Mouse (Mus musculus) right cerebral cortex, adult 2 months (tissue): Measurements from ENCODE around the gene Vhl.
A peak's percentile ranks its signal among the peaks of the same experiment; 100 is the strongest.

Experiments
- DNase-seq, 2 experiments: peaks; one replicate each; pipeline ENCODE4 v3.0.0; 2021 to 2022; ENCODE audit warnings: low spot score in 2 of 2

The Vhl gene

GRCm38 (mm10) chr6:113624989-113625770 lies 1.4 kb downstream of the Vhl start:
- DNase-seq = no peak

DNA sequence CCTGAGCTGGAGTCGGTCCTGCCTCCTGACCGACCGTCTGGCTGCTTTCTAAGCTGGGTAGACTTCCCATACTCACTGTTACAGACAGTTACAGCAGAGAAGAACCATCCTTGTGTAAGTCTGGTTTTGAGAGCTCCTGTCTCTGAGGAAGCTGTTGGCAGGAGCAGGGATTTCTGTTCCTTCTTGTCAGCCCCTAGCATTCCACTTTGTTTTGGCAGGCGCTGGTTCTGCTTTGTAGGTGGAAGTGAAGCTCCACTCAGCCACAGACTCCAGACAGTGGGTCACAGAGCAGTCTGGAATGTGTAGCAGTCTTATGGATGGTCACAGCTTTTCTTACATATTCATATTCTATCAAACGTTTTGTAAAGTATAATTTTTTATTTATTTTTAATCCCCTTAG lies 6.6 kb downstream of the Vhl start:
- no peak for DNase-seq

DNA sequence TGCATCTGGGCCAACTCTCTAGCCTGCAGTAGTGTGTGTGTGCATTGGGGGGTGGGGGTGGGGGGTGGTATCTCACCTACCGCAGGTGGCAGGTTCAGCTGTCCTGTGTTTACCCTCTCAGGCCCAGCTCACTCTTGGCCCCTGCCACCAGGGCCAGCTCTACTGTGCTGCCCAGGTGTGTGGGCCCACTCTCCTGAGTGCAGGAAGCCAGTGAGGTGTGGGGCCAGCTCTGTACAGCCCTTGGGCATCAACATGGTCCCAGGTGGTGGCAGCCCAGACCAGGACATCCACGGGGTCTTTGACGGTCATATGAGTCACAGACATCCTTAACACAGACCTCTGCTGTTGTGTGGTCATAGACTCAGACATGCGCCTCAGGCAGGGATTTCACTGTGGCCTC lies 9.1 kb downstream of the Vhl start:
- DNase-seq = no peak

DNA sequence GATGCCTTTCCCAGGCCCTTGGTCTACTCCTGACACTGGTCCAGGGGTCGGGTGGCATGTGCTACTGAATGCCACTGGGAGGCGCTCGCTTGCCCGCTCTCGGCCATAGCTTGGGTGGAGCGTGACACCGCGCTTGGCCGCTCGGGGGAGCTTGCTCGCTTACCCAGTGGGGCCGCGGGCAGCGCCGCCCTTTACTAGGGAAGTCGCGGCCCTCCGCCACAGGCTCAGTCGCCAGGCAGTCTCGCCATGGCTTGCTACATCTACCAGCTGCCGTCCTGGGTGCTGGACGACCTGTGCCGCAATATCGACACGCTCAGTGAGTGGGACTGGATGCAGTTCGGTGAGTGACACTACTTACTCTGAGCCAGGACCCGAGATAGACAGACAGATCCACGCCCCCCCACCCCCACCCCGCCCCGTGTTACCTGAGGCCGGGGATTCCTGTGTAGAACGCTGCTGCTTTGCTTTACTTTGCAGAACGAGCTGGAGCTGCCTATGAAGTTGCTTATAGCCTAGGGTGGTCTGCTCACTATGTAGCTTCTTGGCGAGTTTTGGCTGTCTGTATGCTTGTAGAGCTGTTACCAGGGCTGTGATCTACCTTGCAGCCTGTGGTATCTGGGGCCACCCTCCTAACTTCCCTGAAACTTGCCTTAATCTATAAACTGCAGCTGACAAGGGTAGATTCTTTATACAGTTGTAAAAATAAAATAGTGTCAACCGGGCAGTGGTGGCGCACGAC lies 14.7 kb downstream of the Vhl start, which contains the start of gene Irak2:
Gene Irak2, plus strand, starts transcription at position 166 of the 739 bp plus-strand sequence.
- peak; percentile 94 to 95 for DNase-seq

GRCm38 (mm10) chr6:113639201-113639600 lies 15.4 kb downstream of the Vhl start:
- no peak for DNase-seq

DNA sequence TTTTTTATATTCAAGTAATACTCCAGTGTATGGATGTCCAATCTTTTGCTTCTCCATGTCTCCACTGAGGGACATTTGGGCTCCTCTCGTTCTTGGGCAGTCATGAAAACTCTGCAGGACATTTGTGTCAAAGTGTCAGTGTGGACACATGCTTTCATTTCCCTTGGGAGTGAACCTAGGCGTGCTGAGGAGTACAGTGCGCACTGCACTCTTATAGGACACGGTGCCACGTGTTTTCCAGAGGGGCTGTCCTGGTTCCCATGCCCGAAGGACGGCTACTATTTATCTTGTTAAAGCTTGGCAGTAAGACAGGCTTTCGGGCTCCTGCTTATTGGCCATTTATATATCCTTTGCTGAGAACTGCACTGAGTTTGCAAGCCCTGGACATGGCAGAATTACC lies 18.8 kb downstream of the Vhl start:
- DNase-seq = no peak

DNA sequence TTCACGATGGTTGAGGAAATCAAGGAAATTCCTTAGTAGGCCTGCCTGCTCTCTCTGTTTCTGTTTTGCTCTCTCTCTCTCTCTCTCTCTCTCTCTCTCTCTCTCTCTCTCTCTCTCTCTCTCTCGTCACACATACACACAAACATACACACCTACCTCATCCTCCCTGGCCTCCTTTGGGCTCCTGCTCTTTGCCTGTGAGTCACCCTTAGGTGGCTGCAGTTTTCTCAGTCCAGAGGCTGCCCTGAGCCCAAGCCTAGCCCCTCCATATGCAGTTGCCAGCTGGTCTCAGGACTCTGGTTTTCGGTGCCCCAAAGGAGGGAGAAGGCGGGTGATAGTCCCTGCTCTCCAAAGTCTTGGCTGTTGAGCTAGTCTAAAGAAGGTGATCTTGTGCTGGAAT lies 19.3 kb downstream of the Vhl start:
- no peak for DNase-seq

DNA sequence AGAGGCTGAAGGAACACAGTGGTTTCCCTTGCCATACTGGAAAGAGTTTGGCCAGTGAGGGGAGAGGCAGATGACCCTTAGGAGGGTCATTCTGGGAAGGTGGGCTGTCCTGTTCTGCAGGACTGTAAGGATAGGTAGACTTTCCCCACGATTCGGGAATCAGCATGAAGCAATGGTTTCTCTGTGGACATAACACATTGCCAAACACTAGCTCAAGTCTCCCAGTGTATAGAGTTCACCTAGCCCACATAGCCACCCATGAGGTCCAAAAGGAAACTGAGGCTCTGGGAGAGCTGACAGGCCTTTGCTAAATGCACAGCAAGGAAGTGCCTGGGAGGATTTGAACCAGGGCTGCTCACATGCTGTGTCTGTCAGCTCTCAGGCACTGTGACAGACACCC lies 20.2 kb downstream of the Vhl start:
- no peak for DNase-seq

GRCm38 (mm10) chr6:113644808-113645207 lies 21.0 kb downstream of the Vhl start:
- DNase-seq = no peak

DNA sequence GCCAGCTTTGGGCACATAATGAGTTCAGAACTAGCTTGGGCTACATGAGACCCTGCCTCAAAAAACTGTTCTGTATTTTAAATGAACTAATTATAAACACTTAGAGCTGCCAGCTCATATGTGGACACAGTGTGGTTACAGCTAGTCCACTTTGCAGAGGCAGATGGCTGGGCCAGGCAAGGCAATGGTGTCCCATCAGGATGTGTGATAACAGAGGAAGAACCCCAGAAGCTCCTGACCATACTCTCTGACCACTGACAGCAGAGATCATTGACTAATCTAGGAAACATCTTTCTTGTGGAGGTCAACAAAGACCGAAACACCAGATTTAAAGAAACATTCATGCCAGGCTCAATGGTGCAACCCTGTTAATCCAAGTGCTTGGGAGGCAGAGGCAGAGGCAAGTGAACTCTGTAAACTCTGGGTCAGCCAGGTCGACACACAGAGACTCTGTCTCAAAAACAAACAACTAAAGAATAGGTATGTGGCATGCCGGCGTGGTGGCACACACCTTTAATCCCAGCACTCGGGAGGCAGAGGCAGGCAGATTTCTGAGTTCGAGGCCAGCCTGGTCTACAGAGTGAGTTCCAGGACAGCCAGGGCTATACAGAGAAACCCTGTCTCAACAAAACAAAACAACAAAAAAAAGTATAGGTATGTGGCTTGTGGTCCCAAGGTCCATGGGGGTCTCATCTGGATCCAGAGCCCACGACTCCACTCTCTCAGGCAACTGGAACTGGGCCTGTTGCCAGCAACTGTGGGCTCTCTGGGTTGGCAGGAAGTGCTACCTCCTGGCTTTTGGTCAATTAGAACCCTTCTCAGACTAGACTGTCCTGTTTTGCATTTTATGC lies 25.8 kb downstream of the Vhl start:
- DNase-seq = no peak

DNA sequence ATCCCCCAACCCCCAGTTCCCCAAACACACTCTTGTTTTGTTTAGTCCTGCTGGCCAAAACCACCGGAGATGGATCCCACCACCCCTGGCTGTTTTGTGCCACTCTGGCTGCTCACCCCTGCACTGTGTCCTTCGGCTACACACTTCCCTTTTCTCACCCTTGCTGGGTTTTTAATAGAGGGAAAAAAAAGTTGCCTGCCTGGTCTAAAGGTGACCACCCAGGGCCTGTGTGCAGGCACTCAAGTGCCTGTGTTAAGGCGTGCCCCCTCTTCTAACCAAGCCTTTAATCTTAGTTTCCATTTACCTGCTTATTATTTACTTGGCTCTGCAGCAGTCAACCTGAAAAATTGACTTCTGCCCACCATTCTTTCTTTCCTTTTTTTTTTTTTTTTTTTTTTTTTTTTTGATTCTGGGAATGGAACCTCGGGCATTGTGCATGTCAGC lies 26.5 kb downstream of the Vhl start:
- DNase-seq = no peak

GRCm38 (mm10) chr6:113651626-113652025 lies 27.9 kb downstream of the Vhl start:
- no peak for DNase-seq

- DNase-seq = no peak
Observed at GRCm38 (mm10) chr6:113653551-113653950, 29.8 kb downstream of the Vhl start.

GRCm38 (mm10) chr6:113654102-113654501 lies 30.3 kb downstream of the Vhl start:
- no peak for DNase-seq

DNA sequence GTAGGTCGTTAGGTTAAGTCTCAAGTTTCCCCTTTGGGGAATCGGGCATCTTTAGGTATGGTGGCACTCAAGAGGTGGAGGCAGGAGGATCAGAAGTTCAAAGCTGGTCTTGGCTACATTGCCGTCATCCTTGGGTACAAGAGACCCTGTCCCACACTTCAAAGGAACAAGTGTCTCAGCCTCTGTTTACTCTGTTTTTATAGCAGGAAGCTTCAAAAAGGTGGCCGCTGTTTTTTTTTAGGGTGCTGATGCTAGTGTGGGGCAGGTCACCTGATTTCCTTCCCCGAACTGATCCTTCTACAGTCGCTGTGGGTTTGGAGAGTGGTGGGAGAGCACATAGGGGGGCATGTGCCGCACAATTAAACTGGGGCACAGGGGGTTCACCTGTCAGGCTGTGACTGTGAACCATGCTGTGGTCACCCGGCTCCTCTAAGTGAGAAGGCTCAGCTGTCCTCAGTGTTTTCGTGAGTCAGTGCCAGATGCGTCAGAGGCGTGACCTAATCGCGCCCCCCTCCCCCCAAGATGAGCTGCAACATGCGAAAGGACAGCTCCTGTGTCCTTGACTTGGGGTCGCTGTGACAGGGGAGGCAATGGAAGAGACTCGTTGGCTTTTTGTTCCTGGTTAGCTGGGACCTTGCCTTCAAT lies 31.1 kb downstream of the Vhl start:
- DNase-seq = no peak

GRCm38 (mm10) chr6:113655475-113655874 lies 31.7 kb downstream of the Vhl start:
- DNase-seq = no peak

DNA sequence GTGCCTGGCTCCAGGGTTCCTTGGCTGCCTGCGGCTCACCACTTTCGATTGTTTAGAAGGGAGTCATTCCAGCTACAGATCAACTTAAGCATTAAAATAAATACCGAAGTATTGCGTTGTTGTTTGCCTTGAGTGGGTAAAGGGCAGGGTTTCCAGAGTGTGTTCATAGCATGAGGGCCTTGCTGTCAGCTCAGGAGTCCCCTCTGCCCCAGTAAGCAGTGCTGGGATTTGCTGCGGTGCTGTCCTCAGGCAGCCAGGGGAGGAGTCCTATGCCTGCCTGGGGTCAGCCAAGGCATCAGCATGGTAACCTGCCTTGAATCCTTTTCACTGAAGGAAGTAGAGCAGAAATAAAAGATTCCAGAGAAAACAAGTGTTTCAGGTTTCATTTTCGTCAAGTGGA lies 33.1 kb downstream of the Vhl start:
- no peak for DNase-seq

GRCm38 (mm10) chr6:113658226-113658625 lies 34.5 kb downstream of the Vhl start:
- DNase-seq = no peak

DNA sequence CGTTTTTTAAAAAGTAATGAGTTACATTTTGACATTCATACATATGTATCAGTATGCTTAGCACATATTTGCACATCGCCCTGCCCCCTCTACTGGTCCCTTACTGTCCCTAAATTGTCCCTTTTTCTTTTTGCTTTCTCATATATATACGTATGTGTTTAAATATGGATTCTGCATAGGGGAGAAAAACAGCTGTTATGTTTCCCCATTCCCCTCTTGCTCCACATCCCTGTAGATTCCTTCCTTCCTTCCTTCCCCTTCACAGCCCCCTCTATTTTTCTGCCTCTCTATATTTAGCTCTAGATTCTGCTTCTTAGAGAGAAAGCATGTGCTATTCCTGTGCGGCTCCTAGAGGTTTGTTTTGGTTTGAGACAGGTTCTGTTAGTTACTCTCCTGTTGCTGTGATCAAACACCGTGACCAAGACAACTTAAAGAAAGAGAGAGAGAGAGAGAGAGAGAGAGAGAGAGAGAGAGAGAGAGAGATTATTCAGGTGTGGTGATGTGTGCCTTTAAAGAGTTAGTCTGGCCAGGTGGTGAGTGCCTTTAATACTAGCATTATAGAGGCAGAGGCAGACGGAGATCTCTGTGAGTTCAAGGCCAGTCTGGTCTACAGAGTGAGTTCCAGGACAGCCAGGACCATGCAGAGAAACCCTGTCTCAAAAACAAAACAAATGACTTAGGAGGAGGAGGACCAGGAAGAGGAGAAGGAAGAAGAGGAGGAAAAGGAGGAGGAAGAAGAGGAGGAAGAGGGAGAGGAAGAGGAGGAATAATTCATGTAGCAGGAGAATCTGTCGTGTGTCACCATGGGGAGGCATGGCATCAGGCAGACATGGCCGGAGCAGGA lies 36.1 kb downstream of the Vhl start:
- no peak for DNase-seq

GRCm38 (mm10) chr6:113660492-113661352 lies 37.0 kb downstream of the Vhl start:
- no peak for DNase-seq
